Mouse (Mus musculus): ENCODE results near the gene Donson.
"Not testable (repeated sequence)": the region's sequence is repeated elsewhere in the genome, so short reads cannot be mapped to it uniquely, and the experiment has no call there.

The Donson gene

GRCm38 (mm10) chr16:91688023-91688618, 449 bp downstream of the Donson start:
- no peak for DNase-seq (ENCODE audit: low spot score)

- no peak for DNase-seq (ENCODE audit: low spot score)
These were observed 2.2 kb downstream of the Donson start for GRCm38 (mm10) chr16:91686369-91686768.

GRCm38 (mm10) chr16:91685526-91685925, 3.0 kb downstream of the Donson start:
- DNase-seq (ENCODE audit: low spot score): no peak

- no peak for DNase-seq (ENCODE audit: low spot score)
These were observed 7.9 kb downstream of the Donson start for GRCm38 (mm10) chr16:91680656-91681055.

- no peak for DNase-seq (ENCODE audit: low spot score)
These were observed 10.2 kb downstream of the Donson start for GRCm38 (mm10) chr16:91678147-91678911.

- no peak for DNase-seq (ENCODE audit: low spot score)
These were observed 14.1 kb downstream of the Donson start for GRCm38 (mm10) chr16:91674500-91674899.

- no peak for DNase-seq (ENCODE audit: low spot score)
These were observed 24.8 kb downstream of the Donson start for GRCm38 (mm10) chr16:91663795-91664194.

- DNase-seq (ENCODE audit: low spot score): no peak
These were observed 26.2 kb downstream of the Donson start for GRCm38 (mm10) chr16:91662336-91662735.

- no peak for DNase-seq (ENCODE audit: low spot score)
These were observed 27.2 kb downstream of the Donson start for GRCm38 (mm10) chr16:91661397-91661796.

GRCm38 (mm10) chr16:91659798-91660197, 28.8 kb downstream of the Donson start:
- DNase-seq (ENCODE audit: low spot score): no peak

GRCm38 (mm10) chr16:91658471-91658870, 30.1 kb downstream of the Donson start:
- DNase-seq (ENCODE audit: low spot score): no peak

- DNase-seq (ENCODE audit: low spot score): no peak
These were observed 31.3 kb downstream of the Donson start for GRCm38 (mm10) chr16:91657285-91657684.

GRCm38 (mm10) chr16:91655285-91655684, 33.3 kb downstream of the Donson start:
- DNase-seq (ENCODE audit: low spot score): no peak

GRCm38 (mm10) chr16:91652191-91652590, 36.4 kb downstream of the Donson start:
- DNase-seq (ENCODE audit: low spot score): no peak

- no peak for DNase-seq (ENCODE audit: low spot score)
These were observed 38.8 kb downstream of the Donson start for GRCm38 (mm10) chr16:91649781-91650180.

GRCm38 (mm10) chr16:91649246-91649645, 39.3 kb downstream of the Donson start:
- DNase-seq (ENCODE audit: low spot score): no peak

GRCm38 (mm10) chr16:91648220-91648550, 40.4 kb downstream of the Donson start:
- DNase-seq (ENCODE audit: low spot score): peak; percentile 73

GRCm38 (mm10) chr16:91647461-91648219, 40.9 kb downstream of the Donson start, which contains the start of gene Son:
Gene Son, plus strand, starts transcription at chr16:91647506.
- DNase-seq (ENCODE audit: low spot score): peak; percentile 86

GRCm38 (mm10) chr16:91646681-91647419, 41.7 kb downstream of the Donson start, which contains the start of gene Gart:
Gene Gart, minus strand, starts transcription at chr16:91646952.
- peak; percentile 88 for DNase-seq (ENCODE audit: low spot score)

- no peak for DNase-seq (ENCODE audit: low spot score)
These were observed 42.5 kb downstream of the Donson start for GRCm38 (mm10) chr16:91645995-91646602.

- DNase-seq (ENCODE audit: low spot score): not testable (repeated sequence)
These were observed 43.1 kb downstream of the Donson start for GRCm38 (mm10) chr16:91645420-91645819.

GRCm38 (mm10) chr16:91644901-91645300, 43.7 kb downstream of the Donson start:
- no peak for DNase-seq (ENCODE audit: low spot score)

Measured in ovary, postnatal 14 days (tissue).